Mouse (Mus musculus) forebrain, embryonic 16.5 days (tissue): Measurements from ENCODE around the gene Tmem253. TPM values are rescaled to one million over a fixed set of nuclear protein-coding genes. Genes with fewer than 3 reads are reported as not detected.
"Not testable (repeated sequence)": the region's sequence is repeated elsewhere in the genome, so short reads cannot be mapped to it uniquely, and the experiment has no call there.

Source experiments
- ATAC-seq: fragments of 200-750 bp; cut with Nextera tagmentation; 2 replicates; pipeline ENCODE4 v1.8.0; 2017; ENCODE audit warnings: mild to moderate bottlenecking, moderate library complexity
- H3K27ac ChIP-seq: fragments of 300-500 bp; sonication (generic); 2 replicates; pipeline ENCODE4 v1.5.1; 2014; ENCODE audit warnings: low read length, control low read depth
- H3K27me3 ChIP-seq: fragments of 300-500 bp; sonication (generic); replicated peaks from 2 replicates; pipeline ENCODE4 v1.6.1; 2014; ENCODE audit warnings: low read length; ENCODE audit not compliant: control insufficient read depth, insufficient read depth
- H3K36me3 ChIP-seq: fragments of 300-500 bp; sonication (generic); 2 replicates; pipeline ENCODE4 v1.6.1; 2014; ENCODE audit not compliant: control insufficient read depth, insufficient read depth
- H3K4me1 ChIP-seq: fragments of 300-500 bp; sonication (generic); replicated peaks from 2 replicates; pipeline ENCODE4 v1.6.1; 2014; ENCODE audit warnings: low read length; ENCODE audit not compliant: control insufficient read depth, insufficient read depth
- H3K4me2 ChIP-seq: fragments of 300-500 bp; sonication (generic); 2 replicates; pipeline ENCODE4 v1.6.1; 2014; ENCODE audit warnings: mild to moderate bottlenecking, low read length, control low read depth
- H3K4me3 ChIP-seq: fragments of 300-500 bp; sonication (generic); replicated peaks from 2 replicates; pipeline ENCODE4 v1.5.1; 2014; ENCODE audit warnings: mild to moderate bottlenecking, low read length, control low read depth
- H3K9ac ChIP-seq: fragments of 300-500 bp; sonication (generic); replicated peaks from 2 replicates; pipeline ENCODE4 v1.6.1; 2014; ENCODE audit warnings: low read depth, low read length, control low read depth
- H3K9me3 ChIP-seq: fragments of 300-500 bp; sonication (generic); 2 replicates; pipeline ENCODE4 v1.6.1; 2016; ENCODE audit warnings: low read length; ENCODE audit not compliant: control insufficient read depth
- WGBS: fragments of 180-500 bp; shearing (Covaris S2); extraction: QIAGEN DNeasy Blood & Tissue Kit; methylation state at CpG from one replicate; pipeline ENCODE4 v1.1.7; 2014; 5-methylcytosine and 5-hydroxymethylcytosine counted together
- polyA plus RNA-seq: library from polyadenylated mRNA; unstranded; fragments of >200 nt; fragmentation: Nextera tagmentation; extraction: Ambion mirVana; gene quantifications from 2 replicates; pipeline ENCODE4 v1.2.1, GENCODE M21; 2015

The Tmem253 gene
- polyA plus RNA-seq, 1 experiment from 2014 or later, result 0.67 TPM

DNA sequence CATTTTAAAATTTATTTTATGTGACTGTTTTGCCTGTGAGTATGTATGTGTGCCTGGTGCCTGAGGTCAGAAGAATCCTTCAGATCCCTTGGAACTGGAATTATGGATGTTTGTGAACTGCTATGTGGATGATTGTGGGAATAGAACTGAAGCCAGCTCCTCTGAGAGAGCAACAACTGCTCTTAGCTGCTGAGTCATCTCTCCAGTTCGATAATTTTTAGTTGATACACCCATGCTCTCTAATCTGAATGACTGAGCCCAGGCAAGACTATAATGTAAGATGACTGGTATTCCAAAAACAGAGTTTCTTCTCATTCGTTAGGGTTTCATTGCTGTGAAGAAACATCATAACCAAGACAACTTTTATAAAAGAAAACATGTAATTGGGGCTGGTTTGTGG is 8.7 kb downstream of the Tmem253 start:
- H3K9me3 ChIP-seq, result no peaks in the 10 kb centered on the region
- no peak for ATAC-seq
- H3K4me3 ChIP-seq, result no peak overlapping the region
- no peak overlapping the region for H3K4me2 ChIP-seq
- H3K9ac ChIP-seq, result no peak overlapping the region
- peaks cover 13% of the 10 kb centered on the region for H3K4me1 ChIP-seq
- no peak overlapping the region for H3K27ac ChIP-seq
- 84% methylated on average over 2 of the region's 2 CpGs for WGBS
- H3K36me3 ChIP-seq, result no peaks in the 10 kb centered on the region
- H3K27me3 ChIP-seq, result no peaks in the 10 kb centered on the region

- 0 out of 2 replicates have a peak, but pooled peaks have one; percentile 27 for ATAC-seq
- Histone ChIP-seq H3K4me1 (peaks cover 12% of the 10 kb centered on the region), H3K4me3 (no peak overlapping the region), H3K36me3 (no peaks in the 10 kb centered on the region), H3K9ac (no peak overlapping the region), H3K4me2 (no peak overlapping the region), H3K27ac (no peak overlapping the region), H3K9me3 (no peaks in the 10 kb centered on the region), H3K27me3 (no peaks in the 10 kb centered on the region)
- whole genome bisulfite sequencing, result 72% methylated on average over 4 of the region's 4 CpGs
Observed at GRCm38 (mm10) chr14:52026342-52026741, 10.9 kb downstream of the Tmem253 start.

DNA sequence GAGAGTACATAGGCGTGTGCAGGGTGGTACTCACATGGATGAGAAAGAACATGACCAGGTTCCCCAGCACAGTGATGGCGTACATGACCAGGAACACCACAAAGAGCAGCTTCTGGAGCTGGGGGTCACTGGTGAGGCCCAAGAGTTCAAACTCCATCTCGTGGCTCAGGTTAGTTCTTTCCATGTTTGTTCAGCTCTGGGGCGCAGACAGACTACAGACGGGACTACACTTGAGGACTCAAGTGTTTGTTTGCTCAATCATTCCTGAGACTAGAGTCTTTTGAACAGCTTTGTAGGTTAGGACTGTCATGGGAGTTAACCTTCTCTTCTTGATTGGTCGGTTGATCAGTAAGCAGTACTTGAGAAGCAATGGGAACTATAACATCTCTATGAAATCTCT is 20.5 kb downstream of the Tmem253 start:
- WGBS, result 94% methylated on average over 6 of the region's 6 CpGs
- H3K36me3 ChIP-seq, result no peaks in the 10 kb centered on the region
- H3K27ac ChIP-seq, result no peak overlapping the region
- H3K4me1 ChIP-seq, result no peaks in the 10 kb centered on the region
- H3K9ac ChIP-seq, result no peak overlapping the region
- no peaks in the 10 kb centered on the region for H3K9me3 ChIP-seq
- H3K4me2 ChIP-seq, result no peak overlapping the region
- ATAC-seq, result no peak
- H3K4me3 ChIP-seq, result no peak overlapping the region
- no peaks in the 10 kb centered on the region for H3K27me3 ChIP-seq

DNA sequence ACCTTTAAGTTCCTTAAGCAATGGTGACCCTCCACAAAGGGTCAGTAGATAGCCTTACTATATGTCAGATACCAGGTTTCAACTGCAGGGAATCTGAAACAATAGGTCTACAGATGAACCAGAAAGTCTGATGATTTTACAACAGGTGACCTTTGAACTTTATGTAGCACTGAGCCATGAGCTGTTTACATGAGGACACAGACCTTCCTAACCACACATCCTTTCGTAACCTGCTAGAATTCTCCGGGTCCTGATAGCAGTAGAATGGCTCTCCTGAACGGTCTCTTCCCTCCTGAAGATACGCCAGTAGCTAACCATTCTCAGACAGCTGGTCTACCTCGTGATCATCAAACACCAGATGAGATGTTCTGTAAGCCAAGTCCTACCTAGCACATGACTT is 23.9 kb downstream of the Tmem253 start:
- H3K27me3 ChIP-seq, result no peaks in the 10 kb centered on the region
- no peak overlapping the region for H3K4me3 ChIP-seq
- no peak overlapping the region for H3K9ac ChIP-seq
- H3K9me3 ChIP-seq, result no peaks in the 10 kb centered on the region
- H3K36me3 ChIP-seq, result no peaks in the 10 kb centered on the region
- WGBS, result 91% methylated on average over 5 of the region's 5 CpGs
- no peak for ATAC-seq
- H3K4me2 ChIP-seq, result no peak overlapping the region
- H3K4me1 ChIP-seq, result no peaks in the 10 kb centered on the region
- no peak overlapping the region for H3K27ac ChIP-seq

GRCm38 (mm10) chr14:52042359-52042758 is 26.9 kb downstream of the Tmem253 start, which contains the start of gene Olfr221:
Olfr221 (minus strand) TSS chr14:52042459.
- H3K27ac ChIP-seq, H3K9me3 ChIP-seq, H3K4me1 ChIP-seq, ATAC-seq, H3K27me3 ChIP-seq, H3K4me2 ChIP-seq, H3K9ac ChIP-seq, H3K4me3 ChIP-seq, H3K36me3 ChIP-seq: not testable (repeated sequence)
- WGBS, result 81% methylated on average over 3 of the region's 3 CpGs

DNA sequence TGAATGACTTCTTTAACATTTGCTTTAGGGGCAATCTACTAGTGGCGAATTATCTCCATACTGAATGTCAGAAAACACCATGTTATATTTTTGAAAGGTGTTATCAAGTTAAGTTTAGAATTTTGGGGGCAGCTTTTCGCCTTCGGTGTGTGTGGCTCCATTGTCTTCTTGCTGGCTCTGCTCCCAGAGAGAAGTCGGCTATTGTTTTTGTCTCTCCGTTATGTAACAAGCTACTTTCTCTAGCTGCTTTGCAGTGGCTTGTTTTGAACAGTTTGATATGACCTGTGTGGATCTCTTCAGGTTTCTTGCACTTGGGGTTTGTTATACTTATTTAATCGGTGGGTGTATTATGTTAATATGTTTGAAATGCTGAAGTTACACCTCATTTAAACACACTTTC is 28.0 kb downstream of the Tmem253 start:
- Histone ChIP-seq H3K9ac (no peak overlapping the region), H3K27ac (no peak overlapping the region), H3K4me3 (no peak overlapping the region), H3K4me1 (peaks cover 9% of the 10 kb centered on the region), H3K27me3 (no peaks in the 10 kb centered on the region), H3K9me3 (no peaks in the 10 kb centered on the region), H3K4me2 (no peak overlapping the region), H3K36me3 (no peaks in the 10 kb centered on the region)
- no peak for ATAC-seq
- WGBS, result 52% methylated on average over 6 of the region's 6 CpGs

GRCm38 (mm10) chr14:52044901-52045678 is 29.6 kb downstream of the Tmem253 start:
- H3K27me3 ChIP-seq, result no peaks in the 10 kb centered on the region
- no peak overlapping the region for H3K4me3 ChIP-seq
- H3K9me3 ChIP-seq, result no peaks in the 10 kb centered on the region
- ATAC-seq, result peak; percentile 55
- no peak overlapping the region for H3K27ac ChIP-seq
- H3K4me2 ChIP-seq, result no peak overlapping the region
- WGBS, result 11% methylated on average over 8 of the region's 8 CpGs
- peaks cover 9% of the 10 kb centered on the region for H3K4me1 ChIP-seq
- H3K9ac ChIP-seq, result no peak overlapping the region
- no peaks in the 10 kb centered on the region for H3K36me3 ChIP-seq

DNA sequence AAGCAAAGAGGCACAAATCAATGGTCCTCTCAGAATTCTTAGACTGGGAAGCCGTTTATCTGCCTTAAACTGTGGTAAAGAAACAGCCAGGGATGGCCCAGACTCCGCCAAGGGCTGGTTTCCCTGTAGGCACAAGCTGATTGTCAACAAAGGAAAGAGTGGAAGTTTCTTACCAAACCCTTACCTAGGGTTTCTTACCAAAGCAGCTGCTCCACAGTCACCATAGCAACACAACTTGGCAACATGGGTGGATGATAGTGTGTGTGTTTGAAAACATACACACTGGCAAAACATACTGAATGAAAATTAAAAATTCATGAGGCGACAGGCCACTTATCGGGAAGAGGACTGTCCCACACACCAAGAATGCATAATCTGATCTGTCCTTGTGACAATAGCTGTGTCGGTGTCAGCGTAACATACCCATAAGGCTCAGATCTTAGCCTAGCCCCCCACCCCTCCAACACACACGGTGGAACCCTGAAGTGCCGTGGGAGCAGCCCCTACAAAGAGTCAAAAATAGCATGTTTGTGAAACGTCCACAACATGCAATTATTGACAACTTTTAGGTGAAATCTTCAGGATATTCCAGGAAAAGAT is 30.6 kb downstream of the Tmem253 start:
- no peaks in the 10 kb centered on the region for H3K9me3 ChIP-seq
- no peaks in the 10 kb centered on the region for H3K36me3 ChIP-seq
- H3K27ac ChIP-seq, result no peak overlapping the region
- no peaks in the 10 kb centered on the region for H3K27me3 ChIP-seq
- no peak overlapping the region for H3K4me2 ChIP-seq
- WGBS, result 53% methylated on average over 9 of the region's 9 CpGs
- H3K4me1 ChIP-seq, result peaks cover 9% of the 10 kb centered on the region
- no peak overlapping the region for H3K4me3 ChIP-seq
- no peak overlapping the region for H3K9ac ChIP-seq
- peak; percentile 49 for ATAC-seq

DNA sequence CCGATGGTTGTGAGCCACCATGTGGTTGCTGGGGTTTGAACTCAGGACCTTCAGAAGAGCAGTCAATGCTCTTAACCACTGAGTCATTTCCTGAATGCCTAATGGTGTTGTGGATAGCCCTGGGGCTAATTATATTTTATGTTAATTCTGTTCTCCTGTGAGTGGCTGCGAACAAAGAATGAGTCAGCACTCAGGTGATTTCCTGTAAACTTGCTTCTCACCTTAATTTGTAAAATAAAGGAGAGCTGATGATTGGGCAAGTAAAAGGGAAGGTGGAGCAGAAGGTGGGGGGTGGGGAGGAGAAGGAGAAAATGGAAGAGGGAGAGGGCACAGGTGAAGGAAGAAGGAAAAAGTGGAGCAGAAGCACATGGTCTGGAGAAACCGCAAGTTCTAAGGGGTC is 37.3 kb downstream of the Tmem253 start:
- ATAC-seq, H3K4me2 ChIP-seq, H3K27ac ChIP-seq, H3K9ac ChIP-seq, H3K9me3 ChIP-seq, H3K27me3 ChIP-seq, H3K4me3 ChIP-seq, H3K4me1 ChIP-seq, H3K36me3 ChIP-seq: not testable (repeated sequence)
- WGBS, result 90% methylated on average over 3 of the region's 3 CpGs
